Mouse (Mus musculus) MEL-GATA-1-ER (cell line): ENCODE results near the gene Sema6b.

ENCODE experiments used
- DNase-seq: peaks from one replicate; pipeline ENCODE4 v3.0.0-alpha.2; 2012; ENCODE audit warnings: low read depth; ENCODE audit errors: extremely low read depth

The Sema6b gene

GRCm38 (mm10) chr17:56139858-56140595 lies at the start of gene Sema6b:
Sema6b (minus strand) TSS chr17:56140343.
- no peak for DNase-seq

GRCm38 (mm10) chr17:56185281-56186141 lies 45.4 kb upstream of the Sema6b start:
- DNase-seq, result no peak

- peak; percentile 75 for DNase-seq
Measured at GRCm38 (mm10) chr17:56183658-56184103, 43.5 kb upstream of the Sema6b start, which contains the start of gene Mydgf. Mydgf (minus strand) TSS chr17:56183920.

- DNase-seq, result peak; percentile 26
Measured at GRCm38 (mm10) chr17:56182975-56183657, 43.0 kb upstream of the Sema6b start.

GRCm38 (mm10) chr17:56175416-56175815 lies 35.3 kb upstream of the Sema6b start:
- DNase-seq, result no peak

- DNase-seq, result no peak
Measured at GRCm38 (mm10) chr17:56173401-56174046, 33.4 kb upstream of the Sema6b start.

- no peak for DNase-seq
Measured at GRCm38 (mm10) chr17:56171881-56172280, 31.7 kb upstream of the Sema6b start.

GRCm38 (mm10) chr17:56171456-56171855 lies 31.3 kb upstream of the Sema6b start:
- no peak for DNase-seq

GRCm38 (mm10) chr17:56170636-56171035 lies 30.5 kb upstream of the Sema6b start:
- no peak for DNase-seq

- no peak for DNase-seq
Measured at GRCm38 (mm10) chr17:56169830-56170229, 29.7 kb upstream of the Sema6b start.

- DNase-seq, result no peak
Measured at GRCm38 (mm10) chr17:56165671-56166070, 25.5 kb upstream of the Sema6b start.

- DNase-seq, result no peak
Measured at GRCm38 (mm10) chr17:56164510-56164909, 24.4 kb upstream of the Sema6b start.

- no peak for DNase-seq
Measured at GRCm38 (mm10) chr17:56163523-56164102, 23.5 kb upstream of the Sema6b start.

GRCm38 (mm10) chr17:56162231-56162774 lies 22.2 kb upstream of the Sema6b start, which contains the start of gene Tnfaip8l1:
Tnfaip8l1 (plus strand) TSS chr17:56162477.
- DNase-seq, result peak; percentile 89

- no peak for DNase-seq
Measured at GRCm38 (mm10) chr17:56159729-56160128, 19.6 kb upstream of the Sema6b start.

GRCm38 (mm10) chr17:56153643-56154042 lies 13.5 kb upstream of the Sema6b start:
- DNase-seq, result no peak

- no peak for DNase-seq
Measured at GRCm38 (mm10) chr17:56149897-56150296, 9.8 kb upstream of the Sema6b start.

- no peak for DNase-seq
Measured at GRCm38 (mm10) chr17:56148790-56149618, 8.9 kb upstream of the Sema6b start.

- DNase-seq, result no peak
Measured at GRCm38 (mm10) chr17:56148280-56148679, 8.1 kb upstream of the Sema6b start.

- DNase-seq, result no peak
Measured at GRCm38 (mm10) chr17:56147420-56147819, 7.3 kb upstream of the Sema6b start.
